Mouse (Mus musculus): ENCODE data around the gene Prrx2. TPM values are rescaled to one million over a fixed set of nuclear protein-coding genes. Genes with fewer than 3 reads are reported as not detected.
A peak's percentile ranks its signal among the peaks of the same experiment; 100 is the strongest.
"Not testable (repeated sequence)": the region's sequence is repeated elsewhere in the genome, so short reads cannot be mapped to it uniquely, and the experiment has no call there.

Gene Prrx2
- polyA plus RNA-seq, 1 experiment from 2014 or later, result 3.1 TPM

DNA sequence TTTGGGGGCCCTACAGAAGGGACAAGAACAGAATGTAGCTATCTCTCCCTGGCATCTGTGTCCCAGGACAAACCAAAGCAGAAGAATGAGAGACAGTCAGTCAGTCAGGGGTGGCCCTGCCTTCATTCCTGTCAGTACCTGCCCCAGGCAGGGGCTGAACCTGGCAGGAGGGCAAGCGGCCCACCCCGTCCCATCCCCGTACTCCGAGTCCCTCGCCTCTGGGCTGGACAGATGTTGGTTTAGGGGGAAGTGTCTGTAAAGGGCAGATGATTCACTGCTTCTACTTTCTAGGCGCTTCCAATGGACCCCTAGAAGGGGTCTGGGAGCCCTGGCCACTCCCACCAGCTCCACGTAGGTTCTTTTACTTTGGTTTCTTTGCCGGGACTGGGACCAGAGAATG, 67.5 kb downstream of the Prrx2 start:
- Histone ChIP-seq H3K9me3 (no peaks in the 10 kb centered on the region), H3K4me2 (replicated peaks) (peak overlapping the region; percentile 51), H3K9ac (replicated peaks) (0 out of 2 replicates have a peak overlapping the region, but pooled peaks have one; percentile 35), H3K4me3 (no peak overlapping the region; the same call in 1 of the 2 replicates), H3K4me1 (peaks cover 15% of the 10 kb centered on the region), H3K27ac (replicated peaks) (no peak overlapping the region), H3K27me3 (peaks cover 3% of the 10 kb centered on the region; the same call in 1 of the 2 replicates), H3K36me3 (no peaks in the 10 kb centered on the region)
- WGBS, result 43% methylated on average over 8 of the region's 8 CpGs
- ATAC-seq (replicated peaks), result no peak

DNA sequence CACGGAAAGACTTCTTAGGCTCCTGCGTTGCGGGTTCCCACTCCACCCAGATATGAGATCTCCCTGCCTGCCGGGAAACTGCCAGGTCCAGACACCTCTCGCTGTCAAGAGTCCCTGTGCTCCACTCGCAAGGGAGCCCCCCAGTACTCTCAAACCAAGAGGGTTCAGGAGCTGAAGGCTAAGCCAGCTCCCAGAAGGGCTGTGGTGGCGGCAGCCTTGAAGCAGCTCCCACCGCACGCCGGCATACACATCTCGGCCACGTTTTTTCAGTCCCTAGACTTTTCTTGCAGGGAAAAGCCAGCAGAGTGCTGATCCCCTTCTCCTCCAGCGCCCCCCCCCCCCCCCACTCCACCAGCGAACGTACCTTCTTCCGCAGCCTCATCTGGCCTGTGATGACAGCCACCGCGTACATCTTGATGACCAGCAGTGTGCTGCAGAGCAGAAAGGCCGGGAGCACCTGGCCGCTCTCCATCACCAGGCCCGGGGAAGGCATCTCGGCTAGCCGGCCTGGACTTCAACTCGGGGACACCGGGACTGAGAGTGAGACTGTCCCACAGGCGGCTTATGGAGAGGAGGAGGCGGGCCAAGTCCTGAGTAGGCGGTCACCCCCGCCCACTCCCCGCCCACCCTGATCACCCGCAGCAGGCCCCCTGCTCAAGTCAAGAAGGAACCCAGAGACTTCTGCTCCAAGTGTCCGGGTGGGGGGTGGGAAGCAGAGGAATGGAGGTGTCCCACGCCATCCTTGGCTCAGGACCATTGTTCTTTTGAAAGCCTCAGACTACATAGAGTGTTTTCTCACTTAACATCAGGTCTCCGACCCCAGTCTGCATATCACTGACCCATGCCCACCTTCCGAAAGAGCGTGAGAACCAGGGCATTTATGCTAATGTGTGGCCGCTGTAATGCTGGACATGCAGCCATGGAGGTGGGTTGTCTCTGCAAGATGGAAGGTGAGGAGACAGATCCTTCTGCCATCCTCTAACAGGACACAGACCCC, 68.3 kb downstream of the Prrx2 start:
- Histone ChIP-seq H3K9ac (replicated peaks) (peak overlapping the region; percentile 35), H3K4me2 (replicated peaks) (peak overlapping the region; percentile 51), H3K27me3 (peaks cover 3% of the 10 kb centered on the region; the same call in 1 of the 2 replicates), H3K27ac (replicated peaks) (no peak overlapping the region), H3K36me3 (no peaks in the 10 kb centered on the region), H3K4me1 (peaks cover 12% of the 10 kb centered on the region), H3K4me3 (peak overlapping the region; percentile 33), H3K9me3 (no peaks in the 10 kb centered on the region)
- 0 out of 2 replicates have a peak, but pooled peaks have one; percentile 32 for ATAC-seq (replicated peaks)
- 10% methylated on average over 36 of the region's 37 CpGs for WGBS

DNA sequence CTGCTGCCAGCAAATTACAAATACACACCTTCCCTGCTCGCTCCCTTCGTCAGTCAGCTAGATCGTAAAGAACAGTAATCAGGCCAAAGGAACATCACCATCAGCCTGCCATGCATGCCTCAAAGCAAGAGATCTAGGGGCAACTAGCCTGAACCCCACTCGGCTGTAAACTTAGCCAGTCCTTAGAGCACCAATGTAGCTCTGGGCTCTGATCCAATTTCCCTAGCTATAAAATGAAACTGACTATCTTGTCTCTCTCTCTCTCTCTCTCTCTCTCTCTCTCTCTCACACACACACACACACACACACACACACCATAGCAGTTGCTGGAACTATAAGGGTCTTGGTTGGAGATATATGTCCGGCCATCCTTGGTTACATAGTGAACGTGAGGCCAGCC, 69.5 kb downstream of the Prrx2 start:
- Histone ChIP-seq H3K9me3 (no peaks in the 10 kb centered on the region), H3K4me2 (replicated peaks) (no peak overlapping the region), H3K4me3 (no peak overlapping the region), H3K36me3 (no peaks in the 10 kb centered on the region), H3K27ac (replicated peaks) (no peak overlapping the region), H3K4me1 (peaks cover 12% of the 10 kb centered on the region), H3K27me3 (peaks cover 3% of the 10 kb centered on the region; the same call in 1 of the 2 replicates), H3K9ac (replicated peaks) (no peak overlapping the region)
- no peak for ATAC-seq (replicated peaks)
- 86% methylated on average over 6 of the region's 6 CpGs for WGBS

DNA sequence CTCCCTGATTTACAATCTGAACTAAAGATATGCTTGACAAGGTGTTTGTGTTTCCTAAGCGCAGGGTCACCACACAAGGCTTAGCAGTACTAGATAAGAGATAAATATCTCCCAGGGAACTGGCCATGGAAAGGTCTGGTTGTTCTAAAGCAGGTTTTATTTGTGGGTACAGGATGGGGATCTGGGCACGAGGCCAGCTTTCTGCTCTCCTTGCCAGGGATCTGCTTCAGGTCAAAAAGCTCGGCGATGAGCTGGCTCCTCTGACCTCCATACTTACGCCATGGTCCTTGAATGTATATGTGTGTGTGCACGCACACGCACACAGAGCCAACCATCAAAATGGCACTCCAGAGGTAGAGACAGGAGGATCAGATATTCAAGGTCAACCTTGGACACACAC, 70.2 kb downstream of the Prrx2 start:
- peaks cover 12% of the 10 kb centered on the region for H3K4me1 ChIP-seq
- no peak overlapping the region for H3K9ac ChIP-seq (replicated peaks)
- 83% methylated on average over 7 of the region's 7 CpGs for WGBS
- H3K4me2 ChIP-seq (replicated peaks), result no peak overlapping the region
- no peak overlapping the region for H3K4me3 ChIP-seq
- H3K27ac ChIP-seq (replicated peaks), result no peak overlapping the region
- no peaks in the 10 kb centered on the region for H3K9me3 ChIP-seq
- H3K27me3 ChIP-seq, result peaks cover 3% of the 10 kb centered on the region; the same call in 1 of the 2 replicates
- ATAC-seq (replicated peaks), result no peak
- no peaks in the 10 kb centered on the region for H3K36me3 ChIP-seq

DNA sequence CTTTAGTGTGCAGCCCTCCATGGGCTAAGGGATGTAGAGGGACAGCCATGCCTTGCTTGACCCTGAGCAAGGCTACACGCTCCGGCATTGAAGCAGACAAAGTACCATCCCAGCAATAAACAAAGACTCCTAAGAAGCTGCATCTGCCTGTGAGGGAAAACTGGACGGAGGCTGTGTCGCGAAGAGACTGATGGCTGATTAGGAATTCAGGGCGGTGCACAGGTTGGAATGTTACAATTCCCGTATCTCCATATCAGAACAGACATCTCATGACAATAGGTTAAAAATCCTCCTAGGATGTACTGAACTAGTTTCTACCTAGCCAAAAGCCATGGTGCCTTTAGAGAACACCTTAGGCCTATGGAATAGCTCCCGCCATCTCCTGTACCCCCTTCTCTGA, 71.1 kb downstream of the Prrx2 start:
- 86% methylated on average over 8 of the region's 8 CpGs for WGBS
- H3K9ac ChIP-seq (replicated peaks), result no peak overlapping the region
- no peak overlapping the region for H3K4me3 ChIP-seq
- no peak overlapping the region for H3K27ac ChIP-seq (replicated peaks)
- H3K27me3 ChIP-seq, result peaks cover 3% of the 10 kb centered on the region; the same call in 1 of the 2 replicates
- no peak for ATAC-seq (replicated peaks)
- no peaks in the 10 kb centered on the region for H3K9me3 ChIP-seq
- peaks cover 12% of the 10 kb centered on the region for H3K4me1 ChIP-seq
- H3K36me3 ChIP-seq, result no peaks in the 10 kb centered on the region
- H3K4me2 ChIP-seq (replicated peaks), result no peak overlapping the region

DNA sequence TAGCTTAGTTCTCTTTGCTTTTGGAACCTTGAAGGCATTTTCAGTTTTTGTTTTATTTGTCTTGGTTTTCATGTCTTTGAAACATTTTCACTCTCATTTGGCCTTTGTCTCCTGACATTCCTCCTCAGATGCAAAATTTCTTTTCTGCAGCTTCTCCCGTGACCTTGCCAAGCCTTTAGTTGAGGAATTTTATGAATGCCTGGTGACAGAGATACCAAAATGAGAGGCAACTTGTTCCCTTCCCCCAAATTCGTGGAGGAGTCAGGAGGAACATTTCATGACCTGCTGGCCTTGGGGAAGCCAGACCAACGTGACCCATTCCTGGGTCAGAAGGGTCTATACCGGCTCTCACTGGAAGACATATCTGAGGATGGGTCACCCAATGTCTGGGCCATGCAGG, 71.9 kb downstream of the Prrx2 start:
- no peak overlapping the region for H3K4me2 ChIP-seq (replicated peaks)
- H3K9me3 ChIP-seq, result no peaks in the 10 kb centered on the region
- H3K9ac ChIP-seq (replicated peaks), result no peak overlapping the region
- no peak overlapping the region for H3K4me3 ChIP-seq
- WGBS, result 78% methylated on average over 4 of the region's 4 CpGs
- H3K27me3 ChIP-seq, result peaks cover 3% of the 10 kb centered on the region; the same call in 1 of the 2 replicates
- H3K36me3 ChIP-seq, result no peaks in the 10 kb centered on the region
- no peak for ATAC-seq (replicated peaks)
- H3K27ac ChIP-seq (replicated peaks), result no peak overlapping the region
- peaks cover 12% of the 10 kb centered on the region for H3K4me1 ChIP-seq

DNA sequence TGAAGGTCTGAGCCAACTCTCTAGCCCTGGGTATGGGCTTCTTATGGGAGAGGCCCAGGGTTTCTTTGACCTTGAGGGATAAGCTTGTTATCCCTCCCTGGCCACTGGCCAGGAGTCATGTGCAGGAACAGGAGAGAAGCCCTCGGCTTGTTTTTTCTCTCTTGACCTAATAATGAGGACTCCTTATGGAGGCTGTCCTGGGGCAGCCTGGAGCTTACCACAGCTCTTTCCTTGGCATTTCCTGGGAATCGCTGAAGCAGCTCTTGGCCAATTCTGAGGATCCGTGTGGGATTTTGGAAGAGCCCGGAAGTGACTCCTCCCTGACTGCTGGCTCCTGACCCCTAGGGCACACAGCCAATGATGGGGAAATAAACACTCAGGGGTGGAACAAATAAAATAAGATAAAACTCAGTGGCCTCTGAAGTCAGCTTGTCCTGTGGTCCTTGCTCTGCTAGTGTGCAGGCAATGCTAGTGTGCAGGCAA, 77.6 kb downstream of the Prrx2 start:
- no peaks in the 10 kb centered on the region for H3K27me3 ChIP-seq
- 56% methylated on average over 4 of the region's 4 CpGs for WGBS
- H3K27ac ChIP-seq (replicated peaks), result no peak overlapping the region
- H3K36me3 ChIP-seq, result no peaks in the 10 kb centered on the region
- H3K4me2 ChIP-seq (replicated peaks), result no peak overlapping the region
- H3K4me1 ChIP-seq, result no peaks in the 10 kb centered on the region
- H3K9me3 ChIP-seq, result no peaks in the 10 kb centered on the region
- H3K9ac ChIP-seq (replicated peaks), result no peak overlapping the region
- no peak for ATAC-seq (replicated peaks)
- H3K4me3 ChIP-seq, result no peak overlapping the region

DNA sequence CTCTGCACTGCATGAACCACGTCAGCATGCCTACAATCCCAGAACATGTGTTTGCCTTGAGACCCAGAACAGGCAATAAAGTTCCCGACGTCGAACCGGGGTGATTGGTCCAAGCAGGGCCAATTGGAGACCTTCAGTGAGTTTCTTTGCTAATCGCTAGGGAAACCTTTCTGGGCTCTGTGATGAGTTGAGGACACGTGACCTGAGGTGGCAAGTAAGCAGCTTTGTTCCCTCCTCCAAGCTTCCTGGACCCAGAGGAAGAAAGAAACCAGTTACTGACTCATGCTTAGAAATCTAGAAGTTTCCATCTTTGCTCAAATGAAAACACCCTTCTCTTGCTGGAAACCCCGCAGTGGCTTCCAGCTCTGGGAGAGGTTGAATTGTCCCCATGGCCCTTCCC, 78.2 kb downstream of the Prrx2 start:
- Histone ChIP-seq H3K27me3 (no peaks in the 10 kb centered on the region), H3K36me3 (no peaks in the 10 kb centered on the region), H3K9ac (replicated peaks) (no peak overlapping the region), H3K4me2 (replicated peaks) (no peak overlapping the region), H3K4me1 (no peaks in the 10 kb centered on the region), H3K27ac (replicated peaks) (no peak overlapping the region), H3K9me3 (no peaks in the 10 kb centered on the region), H3K4me3 (no peak overlapping the region)
- 86% methylated on average over 8 of the region's 8 CpGs for WGBS
- ATAC-seq (replicated peaks), result no peak

DNA sequence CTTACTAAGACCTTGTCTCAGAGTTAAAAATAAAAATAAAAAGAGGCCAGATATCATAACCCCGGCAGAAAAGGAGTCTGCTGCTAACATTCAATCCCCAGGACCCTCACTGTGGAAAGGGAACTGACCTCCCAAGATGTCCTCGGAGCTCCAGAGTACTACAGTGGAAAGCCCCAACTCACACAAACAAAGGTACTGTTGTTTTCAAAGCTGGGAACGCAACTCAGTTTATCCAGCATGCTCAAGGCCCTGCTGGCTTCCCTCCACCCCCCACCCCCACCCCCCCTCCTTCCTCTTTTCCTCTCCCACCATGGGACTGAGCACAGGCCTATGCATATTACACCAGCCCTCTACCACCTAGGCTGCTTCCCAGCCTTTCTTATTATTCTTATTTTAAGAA, 80.1 kb downstream of the Prrx2 start:
- H3K4me1 ChIP-seq, result no peaks in the 10 kb centered on the region
- no peak overlapping the region for H3K27ac ChIP-seq (replicated peaks)
- no peak overlapping the region for H3K4me3 ChIP-seq
- no peaks in the 10 kb centered on the region for H3K27me3 ChIP-seq
- H3K36me3 ChIP-seq, result no peaks in the 10 kb centered on the region
- no peak for ATAC-seq (replicated peaks)
- no peak overlapping the region for H3K4me2 ChIP-seq (replicated peaks)
- H3K9me3 ChIP-seq, result no peaks in the 10 kb centered on the region
- no peak overlapping the region for H3K9ac ChIP-seq (replicated peaks)
- 23% methylated on average over 3 of the region's 3 CpGs for WGBS

DNA sequence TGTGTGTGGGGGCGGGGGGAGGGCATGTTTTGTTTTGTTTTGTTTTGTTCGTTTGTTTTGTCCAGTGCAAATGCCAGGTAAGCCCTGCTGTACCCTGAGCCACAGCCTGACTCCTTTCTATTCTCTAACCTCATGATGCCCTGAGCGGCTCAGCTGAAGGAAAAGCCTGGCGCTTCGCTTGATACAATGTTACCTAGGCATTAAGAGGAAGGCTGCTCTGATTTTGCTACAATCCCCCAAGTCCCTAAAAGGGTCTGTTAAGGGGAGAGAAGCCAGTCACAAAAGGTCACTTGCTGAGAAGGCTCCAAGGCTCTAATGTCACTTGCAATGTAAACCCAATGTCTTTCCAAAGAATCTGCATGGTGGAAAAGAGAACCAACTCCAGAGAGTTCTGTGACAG, 80.6 kb downstream of the Prrx2 start:
- Histone ChIP-seq H3K36me3 (no peaks in the 10 kb centered on the region), H3K4me1 (no peaks in the 10 kb centered on the region), H3K4me2 (replicated peaks) (no peak overlapping the region), H3K9ac (replicated peaks) (no peak overlapping the region), H3K27me3 (no peaks in the 10 kb centered on the region), H3K4me3 (no peak overlapping the region), H3K9me3 (no peaks in the 10 kb centered on the region), H3K27ac (replicated peaks) (no peak overlapping the region)
- WGBS, result 71% methylated on average over 5 of the region's 5 CpGs
- ATAC-seq (replicated peaks), result no peak

DNA sequence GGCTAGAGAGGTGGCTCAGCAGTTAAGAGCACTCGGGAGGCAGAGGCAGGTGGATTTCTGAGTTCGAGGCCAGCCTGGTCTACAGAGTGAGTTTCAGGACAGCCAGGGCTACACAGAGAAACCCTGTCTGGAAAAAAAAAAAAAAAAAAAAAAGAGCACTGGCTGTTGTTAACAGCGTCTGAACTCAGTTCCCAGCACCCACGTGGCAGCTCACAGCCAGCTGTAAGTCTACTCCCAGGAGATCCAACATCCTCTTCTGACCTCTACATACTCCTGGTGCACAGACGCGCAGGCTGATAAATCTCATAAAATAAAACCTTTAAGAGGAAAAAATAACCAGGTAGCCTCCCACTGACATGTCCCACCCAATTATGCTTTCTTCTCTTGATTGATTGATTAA, 81.2 kb downstream of the Prrx2 start:
- not testable (repeated sequence) for H3K4me3 ChIP-seq; H3K9me3 ChIP-seq; H3K9ac ChIP-seq (replicated peaks); H3K27me3 ChIP-seq; H3K4me2 ChIP-seq (replicated peaks); H3K27ac ChIP-seq (replicated peaks); H3K36me3 ChIP-seq; ATAC-seq (replicated peaks); H3K4me1 ChIP-seq
- 77% methylated on average over 6 of the region's 6 CpGs for WGBS

DNA sequence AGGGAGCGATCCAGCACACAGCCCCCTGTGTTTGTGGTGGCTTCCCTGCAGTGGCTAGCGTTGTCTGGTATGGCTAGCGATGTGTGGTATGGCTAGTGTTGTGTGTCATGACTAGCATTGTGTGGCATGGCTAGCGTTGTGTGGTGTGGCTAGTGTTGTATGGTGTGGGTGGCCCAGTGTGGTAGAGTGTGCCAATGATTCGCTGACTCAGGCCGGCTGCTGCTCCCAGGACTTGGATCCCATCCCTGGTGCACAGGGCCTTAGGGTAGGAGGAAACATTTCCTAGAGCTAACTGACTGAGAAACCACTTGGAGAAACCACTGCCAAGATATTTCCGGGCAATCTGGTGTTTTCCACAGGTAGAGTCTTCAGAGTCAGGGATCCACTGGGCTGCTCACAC, 82.9 kb downstream of the Prrx2 start:
- no peak for ATAC-seq (replicated peaks)
- 93% methylated on average over 7 of the region's 7 CpGs for WGBS
- no peak overlapping the region for H3K27ac ChIP-seq (replicated peaks)
- H3K4me2 ChIP-seq (replicated peaks), result no peak overlapping the region
- H3K36me3 ChIP-seq, result no peaks in the 10 kb centered on the region
- no peaks in the 10 kb centered on the region for H3K9me3 ChIP-seq
- H3K4me1 ChIP-seq, result no peaks in the 10 kb centered on the region
- H3K4me3 ChIP-seq, result no peak overlapping the region
- no peaks in the 10 kb centered on the region for H3K27me3 ChIP-seq
- H3K9ac ChIP-seq (replicated peaks), result no peak overlapping the region

Measured in forebrain, embryonic 15.5 days (tissue).